Mouse (Mus musculus) ZHBTc4 (cell line): Measurements from ENCODE around the gene Psmb9.
"Not testable (repeated sequence)": the region's sequence is repeated elsewhere in the genome, so short reads cannot be mapped to it uniquely, and the experiment has no call there.

Experiments
- DNase-seq: peaks from one replicate; pipeline ENCODE4 v3.0.0-alpha.2; 2011; ENCODE audit warnings: low read depth, low spot score

Psmb9 gene

DNA sequence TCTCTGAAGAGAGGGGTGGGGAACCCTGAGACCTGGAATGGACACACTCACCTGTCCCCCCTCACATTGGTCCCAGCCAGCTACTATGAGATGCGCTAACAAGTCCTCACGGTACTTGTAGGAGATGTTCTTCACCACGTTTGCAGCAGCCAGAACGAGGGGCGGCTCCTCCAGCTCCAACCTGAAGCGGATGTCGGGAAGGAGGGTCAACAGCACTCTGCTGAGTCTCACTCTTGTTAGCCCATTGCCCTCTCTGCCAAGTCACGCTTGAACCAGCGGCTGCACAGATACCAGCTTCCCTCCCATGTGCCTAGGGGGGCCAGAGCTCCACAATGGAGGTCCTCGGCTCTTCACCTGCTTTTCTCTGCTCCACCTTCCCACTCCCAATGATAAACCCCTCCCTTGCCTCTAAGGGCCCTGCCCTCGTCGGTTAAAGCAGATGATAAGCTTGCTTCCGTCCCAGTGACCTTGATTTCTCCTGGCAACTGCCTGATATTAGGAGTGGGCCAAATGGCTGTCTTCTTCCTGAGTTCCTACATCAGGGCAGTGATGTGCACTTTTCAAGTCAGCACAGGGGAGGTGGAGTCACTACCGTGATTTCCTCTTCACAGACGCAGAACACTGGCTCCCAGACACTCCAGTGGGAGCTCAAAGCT, 3.9 kb downstream of the Psmb9 start:
- DNase-seq, result no peak

GRCm38 (mm10) chr17:34179913-34180859, 7.4 kb downstream of the Psmb9 start:
- no peak for DNase-seq

GRCm38 (mm10) chr17:34179019-34179418, 8.5 kb downstream of the Psmb9 start:
- no peak for DNase-seq

GRCm38 (mm10) chr17:34177179-34177578, 10.4 kb downstream of the Psmb9 start:
- peak; percentile 66 for DNase-seq

- DNase-seq, result no peak
Observed at GRCm38 (mm10) chr17:34174075-34174474, 13.5 kb downstream of the Psmb9 start.

GRCm38 (mm10) chr17:34172528-34172927, 15.0 kb downstream of the Psmb9 start:
- peak; percentile 33 for DNase-seq

DNA sequence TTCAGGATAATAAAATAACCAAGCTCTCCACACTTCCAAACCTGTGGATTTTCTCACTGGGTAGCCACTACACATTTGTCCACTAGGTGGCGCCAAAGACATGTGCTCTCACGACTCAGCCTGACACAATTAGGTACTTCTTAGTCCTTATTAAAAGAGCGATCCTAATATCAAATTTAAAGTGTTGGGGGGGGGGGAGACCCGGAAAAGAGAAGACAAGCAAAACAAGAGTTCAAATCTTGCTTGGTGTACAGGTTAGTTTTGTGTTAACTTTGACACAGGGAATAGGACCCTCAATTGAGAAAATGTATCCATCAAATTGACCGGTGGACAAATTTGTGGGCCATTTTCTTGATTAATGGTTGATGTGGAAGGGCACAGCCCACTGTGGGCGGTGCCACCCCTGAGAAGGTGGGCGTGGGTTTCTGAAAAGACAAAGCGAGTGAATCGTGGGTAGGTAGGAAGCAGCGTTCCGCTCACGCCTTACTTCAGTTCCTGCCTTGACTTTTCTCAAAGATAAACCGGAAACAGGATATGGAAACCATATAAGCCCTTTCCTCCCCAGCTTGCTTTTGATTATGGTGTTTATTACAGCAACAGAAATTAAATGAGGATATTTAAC, 16.6 kb downstream of the Psmb9 start:
- peak; percentile 71 for DNase-seq

DNA sequence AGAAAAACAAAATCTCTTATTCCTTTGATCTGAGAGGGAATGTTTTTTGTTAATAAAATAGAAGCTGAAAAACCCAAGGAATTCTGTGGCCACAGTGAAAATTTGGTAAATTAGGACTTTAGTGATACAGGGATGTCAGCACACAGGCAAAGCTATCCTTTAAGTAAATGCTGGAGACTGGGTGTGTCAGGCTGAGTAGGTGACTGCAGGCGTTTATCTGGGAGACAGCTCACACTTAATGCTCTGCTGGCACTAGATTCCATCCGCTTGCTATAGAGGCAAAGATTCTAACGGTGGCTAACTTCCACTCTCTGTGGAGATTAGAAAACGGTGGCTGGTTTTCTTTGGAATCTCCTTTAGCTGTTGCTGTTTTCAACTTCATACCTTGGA, 17.1 kb downstream of the Psmb9 start:
- no peak for DNase-seq

DNA sequence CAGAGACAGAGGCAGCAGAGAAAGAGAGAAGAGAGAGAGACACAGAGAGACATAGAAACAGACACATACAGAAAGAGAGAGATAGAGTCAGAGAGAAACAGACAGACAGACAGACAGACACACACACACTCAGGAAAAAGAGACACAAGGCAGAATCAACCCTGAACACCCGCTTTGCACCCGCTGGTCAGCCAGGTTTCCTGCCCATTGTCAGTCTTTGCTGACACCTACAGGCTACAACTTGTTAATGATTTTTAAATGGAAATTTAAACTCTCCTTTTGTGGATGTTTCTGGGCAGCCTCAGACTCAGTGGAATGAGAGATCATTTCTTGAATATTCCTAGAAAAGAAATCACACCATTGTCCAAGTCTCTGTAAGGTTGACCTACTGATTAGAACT, 18.3 kb downstream of the Psmb9 start:
- peak; percentile 47 for DNase-seq

DNA sequence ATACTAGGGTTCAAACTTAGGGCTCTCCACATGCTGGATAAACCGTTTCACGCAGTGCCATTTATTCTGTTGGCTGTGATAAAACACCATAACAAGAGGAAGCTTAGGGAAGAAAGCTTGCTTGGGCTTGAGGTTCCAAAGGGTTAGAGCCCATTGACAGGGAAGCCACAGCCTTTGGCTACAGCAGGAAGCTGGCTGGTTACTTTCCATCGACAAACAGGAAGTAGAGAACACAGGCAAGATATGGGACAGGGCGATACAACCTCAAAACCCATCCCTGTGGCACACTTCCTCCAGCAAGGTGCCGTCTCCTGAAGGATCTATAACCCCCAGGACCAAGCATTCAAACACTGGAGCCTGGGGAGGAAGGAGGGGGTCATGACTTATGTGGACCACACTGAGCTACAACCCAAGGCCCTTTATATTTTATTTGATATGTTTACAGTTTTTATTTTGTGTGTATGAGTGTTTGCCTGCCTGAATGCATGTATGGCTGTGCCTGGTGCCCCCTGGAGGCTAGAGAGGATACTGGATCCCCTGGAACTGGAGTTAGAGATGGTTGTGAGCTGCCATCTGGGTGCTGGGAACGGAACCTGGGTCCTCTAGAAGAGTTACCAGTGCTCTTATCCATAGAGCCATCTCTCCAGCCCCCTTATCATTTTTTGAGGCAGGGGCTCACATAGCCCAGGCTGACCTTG, 22.4 kb downstream of the Psmb9 start:
- DNase-seq, result peak; percentile 50

DNA sequence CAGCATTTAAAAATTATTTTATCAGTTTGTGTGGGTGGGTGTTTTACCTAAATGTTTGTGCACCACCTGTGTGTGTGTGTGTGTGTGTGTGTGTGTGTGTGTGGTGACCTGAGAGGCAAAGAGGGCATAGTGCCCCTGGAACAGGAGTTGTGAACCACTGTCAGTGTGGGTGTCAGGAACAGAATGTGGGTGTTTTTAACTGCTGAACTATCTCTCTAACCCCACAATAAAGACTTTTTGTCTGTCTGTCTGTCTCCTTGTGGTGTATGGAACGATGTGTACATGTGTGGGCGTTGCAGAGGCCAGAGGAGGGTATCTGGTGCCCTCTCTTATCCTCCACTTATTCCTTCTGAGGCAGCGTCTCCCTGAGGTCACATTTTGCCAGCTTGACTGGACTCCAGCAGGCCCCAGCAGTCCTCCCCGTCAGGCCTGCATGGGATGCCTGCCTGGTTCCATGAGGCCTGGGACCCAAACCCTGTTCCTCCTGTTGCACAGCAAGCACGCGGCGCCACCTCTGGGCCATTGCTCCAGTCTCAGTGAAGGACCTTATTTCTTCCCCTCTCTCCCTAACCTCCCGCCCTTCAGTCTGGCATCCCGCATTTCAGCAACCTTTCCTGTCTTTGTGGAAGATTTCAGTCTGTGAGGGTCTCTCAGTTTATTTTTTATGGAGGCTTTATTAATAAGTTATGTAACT, 23.2 kb downstream of the Psmb9 start:
- DNase-seq, result peak; percentile 63

- DNase-seq, result no peak
Observed at GRCm38 (mm10) chr17:34155534-34155933, 32.0 kb downstream of the Psmb9 start.

DNA sequence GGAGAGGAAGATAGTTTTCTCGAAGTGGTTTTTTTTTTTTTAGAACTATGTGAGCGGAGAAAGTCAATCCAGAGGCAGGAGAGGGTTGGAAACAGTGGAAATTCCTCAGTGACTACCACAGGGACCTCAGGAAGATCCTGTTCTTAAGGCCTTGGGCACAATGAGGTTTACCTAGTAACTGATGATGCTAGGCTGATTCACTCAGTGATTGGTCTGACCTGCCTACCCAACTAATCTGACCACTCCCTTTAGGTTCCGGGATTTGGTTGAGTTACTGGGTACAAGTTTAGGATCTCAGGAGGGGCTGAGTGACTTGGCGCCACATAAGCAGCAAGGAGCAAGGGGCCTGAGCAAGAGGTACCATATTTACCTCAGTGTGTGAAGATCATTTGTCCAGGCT, 34.6 kb downstream of the Psmb9 start, which contains the start of gene H2-DMb1:
H2-DMb1 (plus strand) TSS at position 150 of the 400 bp plus-strand sequence.
- peak; percentile 70 for DNase-seq

DNA sequence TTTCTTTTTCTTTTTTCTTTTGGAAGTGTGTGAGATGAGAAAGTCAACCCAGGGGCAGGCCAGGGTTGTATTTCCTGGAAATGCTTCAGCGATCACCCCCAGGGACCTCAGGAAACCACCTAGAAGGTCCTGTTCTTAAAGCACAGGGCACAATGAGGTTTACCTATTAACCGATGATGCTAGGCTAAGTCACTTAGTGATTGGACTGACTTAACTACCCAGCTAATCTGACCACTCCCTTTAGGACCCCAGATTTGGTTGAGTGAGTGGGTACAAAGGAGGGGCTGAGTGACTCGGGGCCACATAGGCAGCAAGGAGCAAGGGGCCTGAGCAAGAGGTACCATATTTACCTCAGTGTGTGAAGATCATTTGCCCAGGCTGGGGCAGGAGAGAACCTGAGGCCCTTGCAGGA, 42.6 kb downstream of the Psmb9 start:
- DNase-seq, result no peak

DNA sequence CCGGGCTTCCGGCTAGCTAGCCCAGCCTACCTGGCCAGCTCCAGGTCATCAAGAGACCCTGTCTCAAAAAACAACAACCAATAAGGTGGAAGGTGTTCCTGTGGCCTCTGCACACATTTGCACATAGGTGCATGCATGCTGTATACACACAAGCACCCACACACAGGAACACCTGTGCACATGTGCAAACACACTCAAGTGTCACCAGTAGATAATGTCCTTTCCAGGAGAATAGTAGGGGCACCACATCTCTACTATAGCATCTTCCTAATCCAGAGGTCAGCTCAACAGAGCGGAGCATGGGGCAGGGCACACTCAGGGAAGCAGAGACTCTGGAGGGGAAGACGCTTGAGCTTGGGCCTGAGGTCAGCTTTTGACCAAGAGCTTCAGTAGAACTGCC, 43.3 kb downstream of the Psmb9 start:
- not testable (repeated sequence) for DNase-seq

GRCm38 (mm10) chr17:34143461-34143860, 44.1 kb downstream of the Psmb9 start:
- DNase-seq, result no peak

DNA sequence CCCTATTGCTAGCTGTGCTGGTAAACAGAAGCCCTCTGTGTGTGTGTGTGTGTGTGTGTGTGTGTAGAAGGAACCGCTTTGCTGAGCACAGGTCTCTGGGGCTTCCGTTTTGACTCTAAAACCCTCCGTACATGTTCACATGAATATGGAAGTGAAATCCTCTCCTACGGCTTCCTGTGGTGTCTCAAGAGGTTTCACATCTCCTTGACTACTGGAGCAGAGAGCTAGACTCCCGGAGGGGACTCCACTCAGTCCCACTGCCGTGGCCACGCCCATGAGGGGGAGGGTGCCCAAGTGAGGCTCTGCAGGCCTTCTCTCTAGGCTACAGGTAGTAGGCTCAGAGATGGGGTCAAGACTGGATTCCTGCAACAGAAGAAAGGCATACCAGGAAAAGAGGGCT, 44.5 kb downstream of the Psmb9 start, which contains the start of gene H2-DMb2:
H2-DMb2 (plus strand) TSS at position 275 of the 400 bp plus-strand sequence.
- DNase-seq, result peak; percentile 67

GRCm38 (mm10) chr17:34142456-34143010, 45.0 kb downstream of the Psmb9 start:
- no peak for DNase-seq

- no peak for DNase-seq
Observed at GRCm38 (mm10) chr17:34141448-34141847, 46.1 kb downstream of the Psmb9 start.

DNA sequence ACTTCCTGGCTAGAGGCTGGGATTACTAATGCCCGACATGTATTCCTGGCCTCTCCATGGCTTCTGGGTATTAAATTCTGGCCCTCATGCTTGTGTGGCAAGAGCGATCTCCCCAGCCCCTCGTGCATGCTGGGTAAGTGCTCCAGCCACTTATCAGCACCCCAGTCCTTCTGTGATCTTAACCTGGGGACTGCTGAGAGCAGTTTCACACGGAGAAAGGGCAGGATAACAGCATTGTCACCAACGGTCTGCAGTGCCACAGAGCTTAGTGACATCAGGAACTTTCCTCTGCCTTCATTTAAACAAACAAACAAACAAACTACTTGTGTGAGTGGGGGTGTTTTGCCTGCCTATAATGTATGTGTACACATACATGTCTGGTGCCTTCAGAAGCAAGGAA, 47.3 kb downstream of the Psmb9 start:
- DNase-seq, result no peak

- DNase-seq, result peak; percentile 71
Observed at GRCm38 (mm10) chr17:34139416-34139815, 48.1 kb downstream of the Psmb9 start.
